Mouse (Mus musculus) thymus, postnatal 4 days (tissue): ENCODE data around the gene Negr1.
A peak's percentile ranks its signal among the peaks of the same experiment; 100 is the strongest.

Experiments used
- DNase-seq: peaks from one replicate; pipeline ENCODE4 v3.0.0; 2021

Gene Negr1

DNA sequence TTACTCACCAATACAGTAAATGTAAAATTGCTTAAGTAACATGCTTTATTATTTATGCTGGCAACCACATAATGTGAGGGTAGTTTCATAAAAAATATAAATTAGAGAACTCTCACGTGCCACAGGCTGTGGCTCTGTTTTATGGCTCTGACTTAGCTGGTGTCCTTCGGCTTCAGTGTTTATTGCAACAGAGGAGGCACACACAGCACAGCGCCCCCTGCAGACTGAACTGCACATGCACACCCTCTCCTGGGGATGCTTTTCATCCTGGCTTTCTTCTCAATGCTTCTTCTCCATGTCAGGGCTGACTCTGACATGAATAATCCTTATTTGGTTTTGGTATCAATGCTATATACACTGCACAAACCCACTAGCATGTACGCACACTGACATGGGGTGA, 707.1 kb downstream of the Negr1 start:
- DNase-seq, result peak; percentile 6

- DNase-seq, result no peak
Observed at GRCm38 (mm10) chr3:157272379-157272778, 710.8 kb downstream of the Negr1 start.

- no peak for DNase-seq
Observed at GRCm38 (mm10) chr3:157274143-157274542, 712.5 kb downstream of the Negr1 start.

DNA sequence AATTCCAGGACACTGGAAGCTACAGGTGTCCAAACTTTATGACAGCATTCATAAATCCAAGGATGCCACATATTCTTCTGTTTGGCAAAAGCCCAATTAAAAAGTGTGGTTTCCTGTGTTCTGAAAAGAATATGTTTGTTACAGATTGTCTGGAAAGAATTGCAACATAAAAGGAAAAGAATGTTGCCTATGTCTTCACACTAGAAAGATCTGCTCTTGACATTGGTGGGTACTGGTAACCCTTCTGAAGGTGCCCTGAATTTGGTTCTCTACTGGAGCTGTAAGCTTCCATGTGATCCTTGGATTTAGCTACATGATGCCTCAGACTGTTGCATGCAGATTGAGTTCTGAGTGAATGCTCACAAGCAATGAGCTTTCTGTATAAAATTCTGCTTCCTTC, 718.1 kb downstream of the Negr1 start:
- no peak for DNase-seq

- DNase-seq, result no peak
Observed at GRCm38 (mm10) chr3:157281259-157281658, 719.7 kb downstream of the Negr1 start.

- no peak for DNase-seq
Observed at GRCm38 (mm10) chr3:157291286-157291685, 729.7 kb downstream of the Negr1 start.

GRCm38 (mm10) chr3:157297216-157297615, 735.6 kb downstream of the Negr1 start:
- no peak for DNase-seq

DNA sequence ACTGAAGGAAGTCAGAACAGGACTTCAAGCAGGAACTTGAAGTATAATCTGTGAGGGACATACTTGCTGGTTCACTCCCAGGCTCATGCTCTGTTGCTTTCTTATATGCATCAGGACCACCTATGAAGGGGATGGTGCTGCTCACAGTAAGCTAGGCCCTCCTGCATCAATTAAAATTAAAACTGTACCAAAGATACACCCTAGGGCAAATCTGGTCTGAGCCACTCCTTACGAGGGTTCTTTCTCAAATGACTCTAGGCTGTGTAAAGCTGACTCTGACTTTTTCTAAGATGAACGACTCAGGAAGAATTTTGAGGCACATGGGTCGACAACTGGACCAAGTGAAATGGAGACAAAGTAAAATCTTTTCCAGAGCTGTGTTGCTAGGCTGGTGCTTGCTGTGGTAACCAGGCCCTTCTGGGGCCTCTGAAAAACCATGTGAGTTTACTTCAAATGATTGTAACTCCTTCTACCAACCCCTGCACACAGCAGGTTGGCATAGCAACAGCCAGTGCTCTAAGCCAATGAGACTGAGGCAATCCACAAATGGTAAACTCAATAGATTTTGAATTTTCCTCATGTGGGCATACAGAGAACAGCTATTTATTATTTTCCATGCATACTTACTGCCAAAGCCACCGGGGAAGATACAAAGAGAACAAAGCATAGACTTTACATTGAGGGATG, 742.0 kb downstream of the Negr1 start:
- DNase-seq, result no peak

- no peak for DNase-seq
Observed at GRCm38 (mm10) chr3:157321081-157321573, 759.5 kb downstream of the Negr1 start.

- no peak for DNase-seq
Observed at GRCm38 (mm10) chr3:157321834-157322233, 760.2 kb downstream of the Negr1 start.

- DNase-seq, result no peak
Observed at GRCm38 (mm10) chr3:157334169-157334568, 772.6 kb downstream of the Negr1 start.

DNA sequence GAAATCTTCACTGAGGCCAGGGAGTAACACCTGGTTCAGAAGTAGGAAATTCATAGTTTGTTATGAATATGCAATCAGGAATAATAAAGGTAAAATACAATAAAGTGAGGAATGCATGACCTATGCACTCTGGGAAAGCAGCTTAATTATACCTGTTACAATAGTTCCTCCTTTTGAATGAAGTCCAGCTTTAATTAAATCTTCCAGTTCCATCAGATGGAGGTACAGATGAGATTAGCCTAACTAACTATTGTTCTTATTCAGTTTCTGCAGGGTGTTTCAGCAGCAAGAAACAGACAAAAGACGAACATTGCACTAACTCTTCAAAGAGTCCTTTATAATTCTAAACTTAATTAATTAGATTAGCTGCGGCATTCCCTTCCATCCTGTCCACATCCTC, 787.9 kb downstream of the Negr1 start:
- no peak for DNase-seq

DNA sequence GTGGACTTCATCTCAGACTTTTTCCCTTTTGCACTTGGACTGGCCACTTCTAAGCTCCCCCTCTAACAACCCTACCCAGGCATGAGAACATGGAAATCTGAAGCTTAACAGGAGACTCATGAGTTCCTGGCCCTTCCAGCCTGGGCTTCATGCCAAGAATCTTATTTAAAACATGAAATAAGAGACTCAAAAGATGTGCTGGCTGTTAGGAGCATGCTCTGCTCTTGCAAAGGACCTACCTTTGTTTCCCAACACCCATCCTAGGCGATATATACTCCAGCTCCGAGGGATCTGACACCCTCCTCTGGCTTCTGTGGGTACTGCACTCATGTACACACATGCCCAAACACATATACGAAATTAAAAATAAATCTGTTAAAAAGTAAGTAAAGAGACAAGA, 797.3 kb downstream of the Negr1 start:
- no peak for DNase-seq

DNA sequence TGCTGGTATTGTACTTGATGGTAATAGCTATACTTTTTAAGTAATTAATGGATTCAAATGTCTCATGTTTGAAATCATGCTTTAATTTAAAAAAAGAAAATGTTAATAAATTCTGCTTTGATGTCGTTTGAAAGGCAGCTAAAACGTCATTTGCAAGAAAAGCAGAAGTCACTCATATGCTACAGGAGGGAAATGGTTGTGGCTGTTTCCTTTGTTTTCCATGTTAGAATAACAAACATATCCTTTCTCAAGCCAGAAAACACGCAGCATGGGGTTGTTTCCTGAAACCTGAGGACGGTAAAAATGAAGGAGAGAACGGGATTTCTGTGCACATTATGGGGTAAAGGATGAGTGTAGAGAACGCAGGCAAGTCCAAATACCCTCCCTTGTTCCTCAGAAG, 798.2 kb downstream of the Negr1 start:
- no peak for DNase-seq
